Comparison of ENCODE assay signal across 9 mouse cellular contexts in genomic region chr7:120097845-120098244, GRCm38 (mm10). TPM values are rescaled to one million over a fixed set of nuclear protein-coding genes. Genes with fewer than 3 reads are reported as not detected.
DNase-seq lines count a peak whose midpoint lies in the region; ATAC-seq lines count a peak whose summit lies in the region.
"Had no signal": no experiment of that assay in that cellular context is flagged by ENCODE, and none has a peak within 500 bp of the region (broad histone marks: within the 10 kb centered on the region; RNA-seq: fewer than 3 reads in every experiment).

No protein-coding gene starts in this region.

- H3K9me3 ChIP-seq in intestine, embryonic 15.5 days: no peaks in the 10 kb centered on the region

- DNase-seq in thymus, postnatal 4 days: peak; percentile 28
- DNase-seq in thymus, adult 18-20 months: no peak
- peak; percentile 81 to 82 for DNase-seq in cerebellum, postnatal 14 days
- DNase-seq in gastrocnemius, adult 18-20 months (ENCODE audit: low spot score): peak; percentile 75
- peak; percentile 45 to 64 for DNase-seq in left cerebral cortex, postnatal 10 days (ENCODE audit: extremely low spot score in 1 of 2, low spot score in 2 of 2)
- DNase-seq in mesoderm, embryonic 11.5 days (ENCODE audit: low read depth, low spot score): peak; percentile 84
- DNase-seq in telencephalon, adult 2 months (ENCODE audit: low read depth, low spot score): peak; percentile 40

- WGBS in intestine, embryonic 15.5 days: 5% methylated on average over 7 of the region's 7 CpGs

- no peaks in the 10 kb centered on the region for H3K36me3 ChIP-seq in intestine, embryonic 15.5 days

- H3K4me3 ChIP-seq in intestine, embryonic 15.5 days (replicated peaks): no peak overlapping the region

- H3K4me1 ChIP-seq in intestine, embryonic 15.5 days (replicated peaks): 0 out of 2 replicates have a peak, but pooled peaks cover 2% of the 10 kb centered on the region

- H3K27me3 ChIP-seq in intestine, embryonic 15.5 days (replicated peaks): no peaks in the 10 kb centered on the region

- intact Hi-C loops in left cerebral cortex, postnatal 10 days (cut with DNase I): loop anchor here (5.0 kb wide), 1 partner anchor 251 kb away; no protein-coding TSS in a partner anchor

- H3K27ac ChIP-seq in intestine, embryonic 15.5 days: no peak overlapping the region

- no peak overlapping the region for H3K9ac ChIP-seq in intestine, embryonic 15.5 days

- ATAC-seq in intestine, embryonic 15.5 days: peak; percentile 20; the same call in 1 of the 2 replicates

- no peak overlapping the region for H3K4me2 ChIP-seq in intestine, embryonic 15.5 days (replicated peaks)

RNA-seq across cellular contexts. Expression of gene Dnah3, which starts 2.8 kb away (rescaled TPM):
- total RNA-seq in gastrocnemius, adult 18-20 months (2021): under 1 TPM; 0.02 to 0.30 TPM
- polyA plus RNA-seq in intestine, embryonic 15.5 days (2015; fragmentation: Nextera tagmentation; extraction: Ambion mirVana): not detected in 2 replicates
- total RNA-seq in left cerebral cortex, postnatal 10 days (2021): under 1 TPM in 1 of 2 experiments, not detected in 1; 0.15 TPM

RNA-seq across cellular contexts. Expression of gene Tmem159, which starts 4.3 kb away (rescaled TPM):
- total RNA-seq in gastrocnemius, adult 18-20 months (2021): 10 to 100 TPM; 11.4 to 17.4 TPM
- 27.7 and 28.5 TPM in 2 replicates for polyA plus RNA-seq in intestine, embryonic 15.5 days (2015; fragmentation: Nextera tagmentation; extraction: Ambion mirVana)
- 10 to 100 TPM in 1 of 2 experiments, 1 to 10 TPM in 1; 9.5 to 10.7 TPM for total RNA-seq in left cerebral cortex, postnatal 10 days (2021)

RNA-seq across cellular contexts. Expression of gene Zp2, which starts 47.2 kb away (rescaled TPM):
- total RNA-seq in gastrocnemius, adult 18-20 months (2021): under 1 TPM; 0.09 to 0.43 TPM
- polyA plus RNA-seq in intestine, embryonic 15.5 days (2015; fragmentation: Nextera tagmentation; extraction: Ambion mirVana): 0.11 TPM in 1 of 2 replicates, not detected in the other
- under 1 TPM; 0.36 to 0.47 TPM for total RNA-seq in left cerebral cortex, postnatal 10 days (2021)
- polyA plus RNA-seq: stomach, embryonic 14.5 days had no signal

Comparison
In these comparisons a context has a peak if more than half of its experiments do, and no peak if none do; other contexts are left out.
1. DNase-seq: peak in thymus, postnatal 4 days (single experiment), cerebellum, postnatal 14 days (2 of 2), gastrocnemius, adult 18-20 months (single experiment), left cerebral cortex, postnatal 10 days (2 of 2), mesoderm, embryonic 11.5 days (single experiment) and telencephalon, adult 2 months (single experiment); none in thymus, adult 18-20 months (0 of 2).